In genomic region chr10:75315756-75316155, GRCm38 (mm10) we compare ENCODE assay signal across 18 mouse cellular contexts. TPM values are rescaled to one million over a fixed set of nuclear protein-coding genes. Genes with fewer than 3 reads are reported as not detected.
A peak's percentile ranks its signal among the peaks of the same experiment; 100 is the strongest.
DNase-seq lines count a peak whose midpoint lies in the region; ATAC-seq lines count a peak whose summit lies in the region.
"Had no signal": no experiment of that assay in that cellular context is flagged by ENCODE, and none has a peak within 500 bp of the region (broad histone marks: within the 10 kb centered on the region; RNA-seq: fewer than 3 reads in every experiment).

No protein-coding gene starts in this region.

- peak; percentile 29; the same call in 1 of the 2 replicates for ATAC-seq in frontal cortex, adult (ENCODE audit: low TSS enrichment)
- no peak for ATAC-seq in limb, embryonic 13.5 days (ENCODE audit: low FRiP score, low read depth)
- ATAC-seq: intestine, postnatal 0 days had no signal

- H3K4me2 ChIP-seq in limb, embryonic 13.5 days (replicated peaks), result peak overlapping the region; percentile 74

- DNase-seq in adrenal gland, postnatal 36 days, result peak; percentile 23 to 52
- no peak for DNase-seq in adrenal gland, postnatal 10 days
- no peak for DNase-seq in frontal cortex, adult 2 months (ENCODE audit: extremely low spot score in 1 of 2, low spot score in 1 of 2)
- no peak for DNase-seq in limb, embryonic 10.5 days (ENCODE audit: low spot score)
- DNase-seq in MN1 (ENCODE audit: low spot score), result peak; percentile 35
- DNase-seq in gastrocnemius, postnatal 4 days (ENCODE audit: low spot score in 2 of 2), result no peak
- DNase-seq: liver, embryonic 13.5 days; thymus, postnatal 25 days had no signal

- no peaks in the 10 kb centered on the region for H3K9me3 ChIP-seq in limb, embryonic 13.5 days
- H3K9me3 ChIP-seq in limb, embryonic 10.5 days (replicated peaks), result no peaks in the 10 kb centered on the region
- H3K9me3 ChIP-seq: hindbrain, embryonic 15.5 days; liver, embryonic 13.5 days; lung, embryonic 15.5 days; neural tube, embryonic 12.5 days had no signal

- no peak overlapping the region for H3K9ac ChIP-seq in limb, embryonic 13.5 days
- H3K9ac ChIP-seq: hindbrain, embryonic 15.5 days; lung, embryonic 15.5 days had no signal

- peaks cover 17% of the 10 kb centered on the region for H3K4me1 ChIP-seq in limb, embryonic 13.5 days
- H3K4me1 ChIP-seq in limb, embryonic 10.5 days, result peaks cover 24% of the 10 kb centered on the region

- H3K27ac ChIP-seq in limb, embryonic 13.5 days, result no peak overlapping the region
- H3K27ac ChIP-seq in limb, embryonic 10.5 days, result no peak overlapping the region
- H3K27ac ChIP-seq: hindbrain, embryonic 15.5 days; kidney, postnatal 0 days; layer of hippocampus, adult 2 months; liver, embryonic 13.5 days; neural tube, embryonic 12.5 days had no signal

- peaks cover 25% of the 10 kb centered on the region for H3K36me3 ChIP-seq in limb, embryonic 13.5 days
- H3K36me3 ChIP-seq in limb, embryonic 10.5 days, result peaks cover 21% of the 10 kb centered on the region
- H3K36me3 ChIP-seq: hindbrain, embryonic 15.5 days; liver, embryonic 13.5 days had no signal

- 83% methylated on average over 8 of the region's 8 CpGs for WGBS in limb, embryonic 13.5 days
- WGBS in limb, embryonic 10.5 days, result 79% methylated on average over 8 of the region's 8 CpGs

- no peak overlapping the region for H3K4me3 ChIP-seq in limb, embryonic 13.5 days
- no peak overlapping the region for H3K4me3 ChIP-seq in limb, embryonic 10.5 days
- H3K4me3 ChIP-seq: erythroblast, embryonic 14.5 days; layer of hippocampus, adult 2 months; neural tube, embryonic 12.5 days had no signal

- peaks cover 53% of the 10 kb centered on the region for H3K27me3 ChIP-seq in limb, embryonic 13.5 days
- H3K27me3 ChIP-seq in limb, embryonic 10.5 days (ENCODE audit: low read depth, poor library complexity, severe bottlenecking), result peaks cover 52% of the 10 kb centered on the region

RNA-seq across cellular contexts. Expression of gene Adora2a, which starts 0.9 kb away (rescaled TPM):
- 1 to 10 TPM; 2.9 to 3.9 TPM for total RNA-seq in adrenal gland, postnatal 36 days (2021)
- 10 to 100 TPM; 10.2 to 12.8 TPM for total RNA-seq in adrenal gland, postnatal 10 days (2021)
- polyA plus RNA-seq in frontal cortex, adult 2 months (2012; rRNA removed), result 9.6 and 13.3 TPM in 2 replicates
- polyA plus RNA-seq in limb, embryonic 13.5 days (2015; fragmentation: Nextera tagmentation; extraction: Ambion mirVana), result 2.2 and 2.6 TPM in 2 replicates
- 1.7 and 2.2 TPM in 2 replicates for polyA plus RNA-seq in limb, embryonic 10.5 days (2016; fragmentation: Nextera tagmentation; extraction: Ambion mirVana)
- 1 to 10 TPM; 4.4 to 5.5 TPM for total RNA-seq in gastrocnemius, postnatal 4 days (2021)
- total RNA-seq: MEL had no signal
- polyA plus RNA-seq: erythroblast, embryonic 14.5 days had no signal

Comparison
In these comparisons a context has a peak if more than half of its experiments do, and no peak if none do; other contexts are left out.
1. DNase-seq: peak in adrenal gland, postnatal 36 days (2 of 2) and MN1 (single experiment); none in adrenal gland, postnatal 10 days (single experiment), frontal cortex, adult 2 months (0 of 2), limb, embryonic 10.5 days (single experiment) and gastrocnemius, postnatal 4 days (0 of 2).